Mouse (Mus musculus): ENCODE measurements around the gene Plcb4. TPM values are rescaled to one million over a fixed set of nuclear protein-coding genes. Genes with fewer than 3 reads are reported as not detected.

Plcb4 gene
- polyA plus RNA-seq, 1 experiment = 6.1 TPM

DNA sequence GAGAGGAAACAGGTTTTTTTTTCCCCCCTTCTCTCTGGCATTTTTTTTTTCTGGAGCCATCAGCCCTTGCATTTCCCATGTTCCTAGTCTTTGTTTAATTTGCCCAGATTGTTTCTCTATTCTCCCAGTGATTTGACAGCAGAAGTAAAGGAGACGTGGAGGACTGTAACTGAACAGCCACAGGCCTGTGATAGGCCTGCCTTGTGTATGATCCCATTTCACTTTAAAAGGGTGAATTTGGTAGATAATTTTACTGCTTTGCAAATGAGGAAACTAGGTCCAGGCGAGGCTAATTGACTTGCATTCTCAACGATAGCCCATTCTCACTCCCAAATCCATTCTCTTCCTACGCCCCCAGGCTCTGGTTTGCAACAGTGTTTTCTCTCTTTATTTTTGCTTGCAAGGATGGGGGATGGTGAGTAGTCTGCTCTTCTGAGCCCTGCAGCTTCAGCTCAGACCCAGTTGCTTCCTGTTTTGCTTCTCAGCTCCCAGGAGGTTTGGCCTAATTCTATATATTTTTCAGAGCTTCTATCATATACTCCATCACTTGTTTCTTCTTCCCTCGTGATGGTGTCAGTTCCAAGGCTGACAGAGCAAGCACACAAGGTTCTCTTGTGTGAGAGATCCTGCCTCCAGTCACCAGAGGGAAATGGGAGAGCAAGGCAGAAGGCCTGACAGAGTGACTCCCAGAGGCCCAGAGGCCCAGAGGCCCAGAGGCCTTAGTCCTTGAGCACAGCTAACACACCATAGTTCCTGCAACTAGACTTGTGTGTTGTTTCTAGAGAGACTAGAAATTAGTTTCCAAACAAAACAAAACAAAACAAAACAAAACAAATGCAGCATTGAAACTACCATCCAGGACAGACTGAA is 139.1 kb downstream of the Plcb4 start:
- Histone ChIP-seq H3K27me3 (replicated peaks; ENCODE audit: control insufficient read depth, insufficient read depth, low read length) (no peaks in the 10 kb centered on the region), H3K36me3 (ENCODE audit: control insufficient read depth, insufficient read depth, low read length) (no peaks in the 10 kb centered on the region), H3K4me1 (ENCODE audit: control insufficient read depth, insufficient read depth, low read length) (0 out of 2 replicates have a peak, but pooled peaks cover 4% of the 10 kb centered on the region), H3K4me3 (ENCODE audit: insufficient read depth, low read depth, low read length) (no peak overlapping the region), H3K27ac (ENCODE audit: insufficient read depth, low read depth, low read length) (no peak overlapping the region)
- no peak for DNase-seq
- WGBS = 60% methylated on average over 5 of the region's 5 CpGs
- TF ChIP-seq CTCF (conservative IDR thresholded peaks at IDR 0.05; ENCODE audit: insufficient read depth, insufficient read length, low read depth, low read length) (no peak), POLR2A (IDR thresholded peaks at IDR 0.05; ENCODE audit: low read depth, low read length) (no peak)

DNA sequence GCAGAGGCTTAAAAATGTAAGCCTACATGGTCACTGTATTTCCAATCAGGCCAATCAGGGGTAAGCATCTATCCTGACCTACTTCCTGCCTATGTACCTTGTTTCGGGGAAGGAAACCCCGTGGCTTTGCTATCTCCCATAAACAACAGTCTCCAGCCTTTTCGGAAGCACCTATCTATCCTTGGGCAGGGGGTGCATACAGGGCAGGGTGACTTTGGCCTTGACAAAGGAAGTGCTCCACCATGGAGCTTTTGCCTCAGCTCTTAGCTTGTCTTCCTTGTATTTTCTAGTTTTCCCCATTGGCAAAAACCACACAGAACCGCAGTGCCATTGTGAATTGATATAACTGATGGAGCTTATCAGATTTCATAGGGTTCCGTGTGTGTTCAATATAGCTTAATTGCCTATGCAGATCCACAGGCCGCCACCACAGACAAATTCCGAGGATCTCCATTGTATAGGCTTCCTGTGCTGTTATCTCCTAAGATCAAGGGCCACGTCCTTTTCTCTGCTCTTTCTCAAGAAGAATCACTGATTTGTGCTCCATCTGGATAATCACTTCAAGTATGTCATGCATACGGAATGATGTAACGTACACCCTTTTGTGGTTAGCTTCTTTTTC is 140.4 kb downstream of the Plcb4 start:
- no peaks in the 10 kb centered on the region for H3K36me3 ChIP-seq (ENCODE audit: control insufficient read depth, insufficient read depth, low read length)
- 94% methylated on average over 10 of the region's 10 CpGs for whole genome bisulfite sequencing
- no peak overlapping the region for H3K4me3 ChIP-seq (ENCODE audit: insufficient read depth, low read depth, low read length)
- H3K27ac ChIP-seq (ENCODE audit: insufficient read depth, low read depth, low read length) = no peak overlapping the region
- no peak for DNase-seq
- TF ChIP-seq POLR2A (IDR thresholded peaks at IDR 0.05; ENCODE audit: low read depth, low read length) (no peak), CTCF (conservative IDR thresholded peaks at IDR 0.05; ENCODE audit: insufficient read depth, insufficient read length, low read depth, low read length) (no peak)
- H3K4me1 ChIP-seq (ENCODE audit: control insufficient read depth, insufficient read depth, low read length) = 0 out of 2 replicates have a peak, but pooled peaks cover 4% of the 10 kb centered on the region
- no peaks in the 10 kb centered on the region for H3K27me3 ChIP-seq (replicated peaks; ENCODE audit: control insufficient read depth, insufficient read depth, low read length)

DNA sequence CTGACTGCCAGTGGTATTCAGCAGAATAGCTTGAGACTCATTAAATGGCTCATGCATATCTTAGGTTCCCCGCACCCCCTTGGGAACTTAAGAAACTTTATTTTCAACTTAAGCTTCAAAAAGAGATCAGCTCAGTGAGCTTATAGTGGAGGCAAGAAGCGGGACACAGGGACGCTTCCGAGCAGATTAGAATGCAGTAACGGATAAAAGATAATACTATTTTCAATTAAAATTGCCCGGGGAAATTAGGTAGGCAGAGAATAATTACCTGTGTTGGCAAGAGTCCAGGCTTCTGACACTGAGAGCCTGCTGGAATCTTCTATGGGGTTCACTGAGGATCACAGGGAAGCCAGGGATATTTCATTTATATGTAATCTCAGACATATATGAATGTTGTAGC is 141.6 kb downstream of the Plcb4 start:
- Histone ChIP-seq H3K27ac (ENCODE audit: insufficient read depth, low read depth, low read length) (no peak overlapping the region), H3K27me3 (replicated peaks; ENCODE audit: control insufficient read depth, insufficient read depth, low read length) (no peaks in the 10 kb centered on the region), H3K4me3 (ENCODE audit: insufficient read depth, low read depth, low read length) (no peak overlapping the region), H3K36me3 (ENCODE audit: control insufficient read depth, insufficient read depth, low read length) (no peaks in the 10 kb centered on the region), H3K4me1 (ENCODE audit: control insufficient read depth, insufficient read depth, low read length) (0 out of 2 replicates have a peak, but pooled peaks cover 4% of the 10 kb centered on the region)
- TF ChIP-seq CTCF (conservative IDR thresholded peaks at IDR 0.05; ENCODE audit: insufficient read depth, insufficient read length, low read depth, low read length) = no peak
- no peak for TF ChIP-seq POLR2A (IDR thresholded peaks at IDR 0.05; ENCODE audit: low read depth, low read length)
- 66% methylated on average over 6 of the region's 6 CpGs for WGBS
- DNase-seq = no peak

DNA sequence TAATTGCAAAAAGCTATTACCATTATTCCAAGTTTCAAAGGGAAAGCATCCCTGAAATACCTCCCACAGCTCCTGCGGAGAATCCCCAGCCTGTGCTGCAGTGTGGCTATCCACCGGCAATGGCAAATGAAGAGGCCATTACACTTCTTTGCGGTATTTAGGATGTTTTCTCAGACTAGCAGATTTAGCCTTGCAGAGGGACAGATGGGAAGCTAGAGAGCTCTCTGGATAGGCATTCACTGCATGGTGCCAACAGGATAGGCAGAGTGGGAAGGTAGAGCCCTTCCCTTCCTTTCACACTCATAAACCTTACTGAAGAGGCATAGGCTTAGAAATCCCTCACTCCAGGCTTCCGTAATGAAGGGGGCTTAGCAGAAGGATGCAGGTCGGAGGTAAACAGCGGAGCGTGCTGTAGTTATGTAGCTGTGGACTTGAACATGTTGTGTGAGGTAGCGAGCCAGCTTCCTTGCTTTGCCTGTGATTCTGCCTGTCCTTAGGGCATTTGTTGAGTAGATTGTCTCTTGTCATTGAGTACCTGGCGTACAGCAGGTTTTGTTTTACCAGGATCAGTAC is 144.2 kb downstream of the Plcb4 start:
- TF ChIP-seq POLR2A (IDR thresholded peaks at IDR 0.05; ENCODE audit: low read depth, low read length) (no peak), CTCF (conservative IDR thresholded peaks at IDR 0.05; ENCODE audit: insufficient read depth, insufficient read length, low read depth, low read length) (no peak)
- 92% methylated on average over 9 of the region's 9 CpGs for WGBS
- 0 out of 2 replicates have a peak, but pooled peaks cover 2% of the 10 kb centered on the region for H3K4me1 ChIP-seq (ENCODE audit: control insufficient read depth, insufficient read depth, low read length)

DNA sequence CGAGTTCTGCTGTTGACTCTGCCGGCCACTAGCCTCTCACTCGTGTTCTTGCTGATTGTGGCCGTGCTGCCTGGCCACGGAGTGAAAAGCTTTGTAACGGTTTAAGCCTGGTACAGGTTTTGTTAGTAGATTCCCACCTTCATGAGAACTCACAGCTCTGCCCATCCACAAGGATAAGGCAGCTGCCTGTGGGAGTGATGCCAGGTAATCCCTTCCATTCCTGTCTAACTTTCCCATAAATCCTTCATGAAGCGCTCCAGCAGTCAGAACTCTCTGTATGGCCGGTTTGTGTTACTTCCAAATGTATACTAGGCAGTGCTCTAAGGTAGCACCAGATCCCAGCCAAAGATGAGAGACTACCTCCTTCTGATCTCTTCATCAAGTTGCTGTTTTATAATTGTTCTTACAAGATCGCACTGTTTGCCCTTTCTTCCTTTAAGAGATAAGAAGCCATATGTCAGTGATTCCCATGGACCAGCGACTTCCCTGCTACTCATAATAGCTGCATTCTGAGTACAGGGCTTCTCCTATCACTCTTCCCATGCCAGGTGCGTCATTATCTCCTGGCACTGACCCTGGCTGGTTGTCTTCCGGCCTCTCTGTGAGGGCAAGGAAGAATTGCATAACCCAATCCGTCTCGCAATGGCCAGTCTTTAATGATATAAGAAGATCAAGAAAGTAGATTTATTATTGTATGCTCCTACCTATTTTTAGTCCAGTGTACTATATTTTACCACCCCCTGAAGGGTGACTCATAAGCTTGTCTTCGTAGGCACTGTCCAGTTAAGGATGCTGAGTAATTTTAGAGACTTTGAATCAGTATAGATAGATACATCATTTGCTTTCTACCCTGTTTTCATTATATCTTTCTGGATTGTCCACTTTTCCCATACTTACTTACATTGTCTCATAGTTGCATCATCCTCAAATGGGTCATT is 147.2 kb downstream of the Plcb4 start:
- no peak overlapping the region for H3K27ac ChIP-seq (ENCODE audit: insufficient read depth, low read depth, low read length)
- WGBS = 85% methylated on average over 15 of the region's 15 CpGs
- H3K4me3 ChIP-seq (ENCODE audit: insufficient read depth, low read depth, low read length) = no peak overlapping the region
- H3K4me1 ChIP-seq (ENCODE audit: control insufficient read depth, insufficient read depth, low read length) = peaks cover 2% of the 10 kb centered on the region; the same call in 1 of the 2 replicates
- H3K27me3 ChIP-seq (replicated peaks; ENCODE audit: control insufficient read depth, insufficient read depth, low read length) = no peaks in the 10 kb centered on the region
- TF ChIP-seq POLR2A (IDR thresholded peaks at IDR 0.05; ENCODE audit: low read depth, low read length) (no peak), CTCF (conservative IDR thresholded peaks at IDR 0.05; ENCODE audit: insufficient read depth, insufficient read length, low read depth, low read length) (no peak)
- DNase-seq = no peak
- no peaks in the 10 kb centered on the region for H3K36me3 ChIP-seq (ENCODE audit: control insufficient read depth, insufficient read depth, low read length)

More for the DNA sequence above, 144.2 kb downstream of the Plcb4 start:
- Histone ChIP-seq H3K36me3 (ENCODE audit: control insufficient read depth, insufficient read depth, low read length) (no peaks in the 10 kb centered on the region), H3K27me3 (replicated peaks; ENCODE audit: control insufficient read depth, insufficient read depth, low read length) (no peaks in the 10 kb centered on the region), H3K4me3 (ENCODE audit: insufficient read depth, low read depth, low read length) (no peak overlapping the region), H3K27ac (ENCODE audit: insufficient read depth, low read depth, low read length) (no peak overlapping the region)
- no peak for DNase-seq

DNA sequence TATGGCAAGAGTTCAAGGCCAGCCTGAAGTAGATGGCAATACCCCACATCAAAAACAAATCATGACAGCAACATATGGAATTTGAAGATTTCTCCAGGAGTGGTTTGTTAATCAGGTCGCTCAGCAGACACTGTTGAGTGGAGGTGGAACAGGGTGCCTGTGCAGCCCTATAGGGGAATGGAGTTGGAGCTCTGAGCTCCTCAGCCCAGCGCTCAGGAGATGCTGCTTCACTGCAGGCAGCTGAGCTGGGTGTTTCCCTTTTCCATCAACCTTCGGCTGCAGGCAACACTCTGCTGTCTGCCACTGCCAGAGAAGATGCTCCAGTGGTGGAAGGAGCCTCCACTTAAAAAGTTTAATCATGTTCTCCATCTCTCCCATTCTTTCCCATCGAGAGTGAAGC is 149.5 kb downstream of the Plcb4 start:
- H3K36me3 ChIP-seq (ENCODE audit: control insufficient read depth, insufficient read depth, low read length) = no peaks in the 10 kb centered on the region
- no peak overlapping the region for H3K4me3 ChIP-seq (ENCODE audit: insufficient read depth, low read depth, low read length)
- H3K27ac ChIP-seq (ENCODE audit: insufficient read depth, low read depth, low read length) = no peak overlapping the region
- H3K4me1 ChIP-seq (ENCODE audit: control insufficient read depth, insufficient read depth, low read length) = peaks cover 8% of the 10 kb centered on the region
- no peak for DNase-seq
- H3K27me3 ChIP-seq (replicated peaks; ENCODE audit: control insufficient read depth, insufficient read depth, low read length) = no peaks in the 10 kb centered on the region
- no peak for TF ChIP-seq CTCF (conservative IDR thresholded peaks at IDR 0.05; ENCODE audit: insufficient read depth, insufficient read length, low read depth, low read length)
- no peak for TF ChIP-seq POLR2A (IDR thresholded peaks at IDR 0.05; ENCODE audit: low read depth, low read length)
- WGBS = 93% methylated on average over 4 of the region's 4 CpGs
